Mouse (Mus musculus): ENCODE results near the gene Racgap1.

The Racgap1 gene

GRCm38 (mm10) chr15:99651163-99651872 lies at the start of gene Racgap1:
Racgap1 (minus strand) TSS chr15:99651656.
- in situ Hi-C loops (cut with MboI, MseI): no loop called here

DNA sequence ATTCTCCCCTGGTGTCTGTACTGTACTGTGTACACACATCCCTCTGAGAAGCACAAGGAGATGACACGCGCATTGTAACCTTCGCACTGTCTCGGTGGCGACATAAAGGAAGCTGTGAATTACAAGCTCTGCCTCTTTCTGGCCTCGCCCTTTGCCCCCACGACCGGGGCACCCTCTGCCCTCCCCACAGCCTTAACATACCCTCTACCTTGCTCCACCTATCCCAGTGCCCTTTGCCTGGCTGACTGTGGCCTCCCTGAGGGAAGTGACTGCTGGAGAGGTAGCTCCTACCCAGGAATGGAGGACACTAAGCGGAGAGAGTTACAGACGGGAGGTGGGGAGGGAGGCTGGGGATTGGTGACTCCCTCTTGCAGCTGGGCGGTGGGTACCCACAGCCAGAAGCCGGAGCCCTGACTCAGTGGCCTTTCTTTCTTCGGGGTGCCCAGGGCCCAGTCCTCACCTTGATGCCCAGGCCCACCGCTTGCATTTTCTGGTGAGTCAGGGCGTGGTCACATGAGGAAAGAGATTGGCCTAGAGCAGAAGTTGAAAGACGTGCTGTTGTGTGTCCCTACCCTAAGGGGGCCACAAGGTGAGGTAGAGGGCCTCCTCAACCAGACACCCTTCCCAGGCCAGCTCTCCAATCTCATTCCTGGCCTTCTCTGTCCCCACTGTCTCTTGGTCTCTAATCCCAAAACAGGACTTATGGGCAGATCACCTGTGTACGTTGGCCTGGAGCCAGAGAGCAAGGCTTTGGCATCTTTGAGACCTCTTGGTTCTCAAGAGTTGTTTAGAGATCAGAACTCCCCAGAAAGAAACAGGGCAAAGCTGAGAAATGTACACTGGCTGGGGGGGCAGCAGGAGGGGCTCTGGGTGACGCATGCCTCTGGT lies 49.0 kb upstream of the Racgap1 start:
- in situ Hi-C loops (cut with MboI, MseI): no loop called here

GRCm38 (mm10) chr15:99699715-99700114 lies 48.3 kb upstream of the Racgap1 start:
- in situ Hi-C loops (cut with MboI, MseI): loop anchor here in 1 of 2 experiments (25.0 kb wide), 1 partner anchor 1163 kb away; the partner anchor contains the start of gene Scn8a

DNA sequence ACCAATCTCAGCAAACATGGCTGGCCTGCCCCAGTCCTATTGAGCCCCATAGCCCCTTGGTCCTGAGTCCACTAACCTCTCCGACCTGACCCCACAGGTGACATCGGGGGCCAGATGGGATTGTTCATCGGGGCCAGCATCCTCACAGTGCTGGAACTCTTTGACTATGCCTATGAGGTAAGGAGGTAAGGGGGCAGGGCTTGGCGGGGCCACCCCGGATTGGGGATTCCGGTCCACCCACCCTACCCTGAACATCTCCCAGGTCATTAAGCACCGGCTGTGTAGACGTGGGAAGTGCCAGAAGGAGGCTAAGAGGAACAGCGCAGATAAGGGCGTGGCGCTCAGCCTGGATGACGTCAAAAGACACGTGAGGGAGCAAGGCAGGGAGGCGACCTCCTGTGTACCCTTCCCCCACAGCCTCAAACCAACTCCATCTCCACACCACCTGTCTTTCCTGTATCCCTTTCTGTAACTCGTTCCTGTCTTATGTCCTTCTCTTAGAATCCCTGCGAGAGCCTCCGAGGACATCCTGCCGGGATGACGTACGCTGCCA lies 47.2 kb upstream of the Racgap1 start:
- in situ Hi-C loops (cut with MboI, MseI): loop anchor here in 1 of 2 experiments (25.0 kb wide), 1 partner anchor 1164 kb away; the partner anchor contains the start of gene Scn8a

DNA sequence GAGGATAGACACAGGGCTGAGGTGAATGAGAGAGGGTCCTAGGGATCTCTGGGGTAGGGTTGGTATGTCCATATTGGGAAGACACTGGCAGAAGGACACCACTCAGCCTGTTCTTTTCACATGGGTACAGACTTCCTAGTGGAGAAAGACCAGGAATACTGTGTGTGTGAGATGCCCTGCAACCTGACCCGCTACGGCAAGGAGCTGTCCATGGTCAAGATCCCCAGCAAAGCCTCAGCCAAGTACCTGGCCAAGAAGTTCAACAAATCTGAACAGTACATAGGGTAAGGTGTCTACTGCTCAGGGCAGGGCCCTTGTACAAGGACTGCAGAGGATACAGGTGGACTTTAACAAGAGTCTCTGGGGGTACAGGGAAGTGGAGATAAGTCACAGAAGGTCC lies 45.9 kb upstream of the Racgap1 start:
- in situ Hi-C loops (cut with MboI, MseI): loop anchor here in 1 of 2 experiments (25.0 kb wide), 1 partner anchor 1165 kb away; the partner anchor contains the start of gene Scn8a

GRCm38 (mm10) chr15:99691976-99692375 lies 40.5 kb upstream of the Racgap1 start:
- in situ Hi-C loops (cut with MboI, MseI): loop anchor here in 1 of 2 experiments (25.0 kb wide), 1 partner anchor 1170 kb away; the partner anchor contains the start of gene Scn8a

DNA sequence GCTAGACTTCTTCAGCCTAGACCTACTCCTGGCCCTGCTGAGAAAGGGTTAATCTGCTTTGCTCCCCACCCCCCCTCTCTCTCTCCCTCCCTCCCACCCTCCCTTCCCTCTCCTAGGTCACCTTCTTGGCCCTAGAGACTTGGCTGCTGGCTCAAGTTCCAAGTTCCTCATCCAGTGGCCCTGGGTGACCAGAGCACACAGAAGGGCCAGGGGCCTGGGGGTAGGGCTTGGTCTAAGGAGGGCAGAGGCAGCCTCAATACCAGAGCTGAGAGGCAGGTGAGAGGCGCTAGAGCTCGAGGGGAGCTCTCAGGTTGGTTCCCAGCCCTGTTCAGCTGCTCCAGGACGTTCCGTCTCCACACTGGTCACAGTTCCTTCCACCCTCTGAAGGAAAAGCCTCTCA lies 39.5 kb upstream of the Racgap1 start:
- in situ Hi-C loops (cut with MboI, MseI): loop anchor here in 1 of 2 experiments (25.0 kb wide), 1 partner anchor 1171 kb away; the partner anchor contains the start of gene Scn8a

GRCm38 (mm10) chr15:99688712-99689111 lies 37.3 kb upstream of the Racgap1 start:
- in situ Hi-C loops (cut with MboI, MseI): loop anchor here in 1 of 2 experiments (25.0 kb wide), 1 partner anchor 1174 kb away; the partner anchor contains the start of gene Scn8a

- in situ Hi-C loops (cut with MboI, MseI): loop anchor here in 1 of 2 experiments (25.0 kb wide), 1 partner anchor 1178 kb away; the partner anchor contains the start of gene Scn8a
Observed at GRCm38 (mm10) chr15:99684156-99684555, 32.7 kb upstream of the Racgap1 start.

DNA sequence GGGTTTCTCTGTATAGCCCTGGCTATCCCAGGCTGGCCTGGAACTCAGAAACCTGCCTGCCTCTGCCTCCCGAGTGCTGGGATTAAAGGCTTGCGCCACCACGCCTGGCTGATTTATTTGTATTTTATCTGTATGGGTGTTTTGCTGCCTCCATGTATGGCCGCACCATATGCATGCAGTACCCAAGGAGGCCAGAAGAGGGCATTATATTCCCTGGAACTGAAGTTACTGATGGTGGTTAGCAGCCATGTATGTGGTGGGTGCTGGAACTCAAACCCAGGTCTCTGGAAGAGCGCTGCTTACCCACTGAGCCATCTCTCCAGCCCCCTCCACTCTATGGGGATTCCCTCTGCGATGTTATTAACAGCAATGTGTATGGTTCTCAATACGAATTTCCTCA lies 31.4 kb upstream of the Racgap1 start:
- in situ Hi-C loops (cut with MboI, MseI): loop anchor here in 1 of 2 experiments (25.0 kb wide), 1 partner anchor 1179 kb away; the partner anchor contains the start of gene Scn8a

DNA sequence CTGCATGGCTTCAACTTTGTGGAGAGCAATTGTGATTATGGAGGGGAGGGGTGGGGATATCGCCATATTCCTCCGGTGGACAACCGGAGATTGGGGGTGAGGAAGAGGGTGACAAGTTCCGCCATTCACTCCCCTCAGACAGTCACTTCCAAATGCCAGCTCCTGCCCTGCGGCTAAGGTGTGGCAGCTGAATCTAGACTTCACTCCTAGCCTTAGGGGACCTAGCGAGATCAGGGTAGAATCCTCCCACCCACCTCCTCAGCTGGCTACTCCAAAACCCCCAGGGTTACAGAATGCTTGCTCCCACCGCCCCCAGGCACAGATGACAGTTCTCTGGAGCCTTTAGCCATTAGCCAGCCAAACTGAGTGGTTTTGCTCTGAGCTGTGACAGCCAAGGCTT lies 27.6 kb upstream of the Racgap1 start:
- in situ Hi-C loops (cut with MboI, MseI): loop anchor here in 1 of 2 experiments (10.0 to 25.0 kb wide), 2 partner anchors 184 to 1183 kb away; partner anchors contain the start of gene Scn8a

DNA sequence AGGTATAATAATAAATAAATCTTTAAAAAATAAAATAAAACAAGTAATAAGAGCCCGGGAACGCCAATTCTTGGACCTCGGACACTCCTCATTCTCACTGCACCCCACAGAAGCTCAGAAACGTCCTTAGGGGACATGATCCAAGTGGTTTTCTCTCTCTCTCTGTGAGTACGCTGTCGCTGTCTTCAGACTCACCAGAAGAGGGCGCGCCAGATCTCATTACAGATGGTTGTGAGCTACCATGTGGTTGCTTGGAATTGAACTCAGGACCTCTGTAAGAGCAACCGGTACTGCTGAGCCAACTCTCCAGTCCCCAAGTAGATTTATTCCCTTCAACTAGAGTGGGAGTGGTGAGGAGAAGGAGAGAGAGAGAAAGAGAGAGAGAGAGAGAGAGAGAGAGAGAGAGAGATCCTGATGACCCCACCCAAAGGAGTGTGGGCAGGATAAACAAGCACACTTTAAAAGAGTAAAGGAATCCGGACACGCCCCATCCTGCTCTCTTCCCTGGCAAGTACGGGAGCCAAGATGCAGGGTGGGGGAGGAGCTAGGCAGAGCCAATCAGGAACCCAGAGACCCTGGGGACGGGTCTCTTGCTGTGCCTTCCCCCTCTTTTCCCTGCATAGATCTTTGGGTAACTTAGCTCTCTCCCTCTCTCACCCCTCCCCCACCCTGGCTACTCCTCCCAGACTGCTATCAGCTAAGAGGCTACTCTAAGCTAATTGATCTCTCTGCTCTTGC lies 26.8 kb upstream of the Racgap1 start:
- in situ Hi-C loops (cut with MboI, MseI): loop anchor here in 1 of 2 experiments (10.0 to 25.0 kb wide), 2 partner anchors 183 to 1184 kb away; partner anchors contain the start of gene Scn8a

DNA sequence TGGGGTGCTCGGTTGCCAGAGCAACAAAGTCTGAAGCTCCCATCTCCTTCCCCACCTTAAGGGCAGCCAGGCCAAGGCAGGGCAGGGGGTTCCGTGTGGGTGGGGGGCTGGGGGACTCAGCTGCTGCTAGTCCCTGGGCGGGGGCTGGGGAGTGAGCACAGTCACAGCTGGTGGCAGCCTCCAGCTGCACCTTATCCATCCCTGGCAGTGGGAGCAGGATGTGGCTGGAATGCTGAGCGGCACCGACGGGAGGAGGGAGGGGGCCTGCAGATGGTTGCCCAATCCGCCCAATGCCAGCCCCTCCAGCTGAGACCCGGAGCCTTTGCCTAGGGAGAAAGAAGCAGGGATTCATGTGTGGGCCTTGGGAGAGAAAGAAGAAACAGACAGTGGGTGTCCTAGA lies 25.6 kb upstream of the Racgap1 start:
- in situ Hi-C loops (cut with MboI, MseI): loop anchor here in 1 of 2 experiments (10.0 to 25.0 kb wide), 2 partner anchors 182 to 1185 kb away; partner anchors contain the start of gene Scn8a

DNA sequence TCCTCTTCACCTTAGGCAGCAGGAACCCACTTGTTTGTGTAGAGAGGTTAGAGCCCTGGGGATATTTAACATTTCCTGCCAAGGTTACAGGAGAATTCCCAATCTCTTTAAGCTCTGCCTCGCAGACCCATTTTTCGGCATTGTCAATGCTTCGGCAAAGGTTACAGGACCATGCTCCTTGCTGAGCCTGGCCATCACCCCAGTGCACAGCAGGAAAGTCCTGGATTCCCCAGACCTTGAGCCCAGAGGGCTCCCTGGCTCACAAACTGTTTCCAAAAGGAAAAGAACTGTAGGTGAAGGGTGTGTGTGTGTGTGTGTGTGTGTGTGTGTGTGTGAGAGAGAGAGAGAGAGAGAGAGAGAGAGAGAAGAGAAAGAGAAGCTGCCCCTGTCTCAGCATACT lies 23.4 kb upstream of the Racgap1 start:
- in situ Hi-C loops (cut with MboI, MseI): loop anchor here (5.0 to 25.0 kb wide), 4 partner anchors 78 to 1187 kb away; partner anchors contain the start of gene Scn8a (in 1 of the 2)

DNA sequence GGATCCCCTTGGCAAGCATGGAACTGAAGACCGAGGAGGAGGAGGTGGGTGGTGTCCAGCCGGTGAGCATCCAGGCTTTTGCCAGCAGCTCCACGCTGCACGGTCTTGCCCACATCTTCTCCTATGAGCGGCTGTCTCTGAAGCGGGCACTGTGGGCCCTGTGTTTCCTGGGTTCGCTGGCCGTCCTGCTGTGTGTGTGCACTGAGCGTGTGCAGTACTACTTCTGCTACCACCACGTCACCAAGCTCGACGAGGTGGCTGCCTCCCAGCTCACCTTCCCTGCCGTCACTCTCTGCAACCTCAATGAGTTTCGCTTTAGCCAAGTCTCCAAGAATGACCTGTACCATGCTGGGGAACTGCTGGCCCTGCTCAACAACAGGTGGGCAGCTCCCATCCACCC lies 20.3 kb upstream of the Racgap1 start:
- in situ Hi-C loops (cut with MboI, MseI): loop anchor here (5.0 to 10.0 kb wide), 3 partner anchors 74 to 177 kb away; no protein-coding TSS in a partner anchor

DNA sequence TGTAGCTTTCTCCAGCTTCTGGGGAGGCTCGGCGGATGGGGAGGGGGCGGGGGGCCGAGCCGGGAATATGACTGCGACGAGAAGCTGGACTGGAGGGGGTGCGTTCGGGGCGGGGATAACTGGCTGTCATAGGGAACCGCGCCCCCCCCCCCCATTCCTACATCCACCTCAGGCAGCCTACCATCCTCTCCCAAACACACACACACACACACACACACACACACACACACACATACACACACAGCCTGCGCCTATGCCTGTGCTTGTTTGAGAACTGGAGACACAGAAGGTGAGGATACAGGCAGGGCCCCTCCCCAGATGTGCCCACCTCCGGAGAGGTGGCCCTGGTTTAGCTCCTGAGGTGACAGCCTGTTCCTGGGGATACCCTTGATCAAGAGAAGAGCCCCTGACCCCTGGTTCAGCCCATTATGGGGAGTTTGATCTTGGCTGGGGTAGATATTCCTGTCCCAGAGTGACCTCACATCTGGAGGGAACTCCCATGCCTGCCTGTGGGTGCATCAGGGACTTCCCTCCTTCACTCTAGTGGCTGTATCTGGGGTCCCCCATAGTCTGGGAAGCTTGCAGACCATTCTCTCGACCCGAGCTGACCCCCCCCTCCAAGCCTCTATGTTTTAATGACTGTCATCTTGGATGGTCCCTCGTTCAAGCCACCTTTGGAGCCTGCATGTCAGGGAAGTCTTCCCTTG lies 19.7 kb upstream of the Racgap1 start:
- in situ Hi-C loops (cut with MboI, MseI): loop anchor here (5.0 to 10.0 kb wide), 3 partner anchors 74 to 176 kb away; no protein-coding TSS in a partner anchor

GRCm38 (mm10) chr15:99670154-99670821 lies 18.8 kb upstream of the Racgap1 start, which contains the start of gene Asic1:
Asic1 (plus strand) TSS chr15:99670368.
- in situ Hi-C loops (cut with MboI, MseI): loop anchor here (5.0 to 10.0 kb wide), 3 partner anchors 73 to 175 kb away; no protein-coding TSS in a partner anchor

- in situ Hi-C loops (cut with MboI, MseI): loop anchor here in 1 of 2 experiments (5.0 kb wide), 1 partner anchor 72 kb away; no protein-coding TSS in a partner anchor
Observed at GRCm38 (mm10) chr15:99669392-99669791, 17.9 kb upstream of the Racgap1 start.

DNA sequence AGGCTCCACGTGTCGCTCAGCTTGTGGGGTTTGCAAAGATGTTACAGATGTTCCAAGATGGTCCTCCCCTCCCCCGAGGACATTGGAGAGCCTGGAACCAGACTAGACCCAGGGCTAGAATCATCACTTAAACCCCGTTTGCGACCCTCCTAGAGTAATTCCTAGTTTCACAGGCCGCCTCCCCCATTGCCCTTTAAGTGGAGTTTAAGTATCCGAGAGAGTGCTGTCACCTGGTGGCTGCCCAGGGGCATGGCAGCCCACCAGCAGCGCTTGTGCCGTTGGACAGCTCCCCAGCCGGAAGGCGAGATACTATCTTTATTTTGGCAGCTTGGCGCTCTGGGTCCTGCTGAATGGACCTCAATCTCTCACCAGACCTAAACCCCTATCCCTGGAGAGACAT lies 17.4 kb upstream of the Racgap1 start:
- in situ Hi-C loops (cut with MboI, MseI): loop anchor here in 1 of 2 experiments (5.0 kb wide), 1 partner anchor 72 kb away; no protein-coding TSS in a partner anchor

All from T-helper 17 cell (primary cell).